Mouse (Mus musculus) thymus, postnatal 14 days (tissue): ENCODE results near the gene Samd13.

Experiments used
- DNase-seq: peaks from one replicate; pipeline ENCODE4 v3.0.0; 2021

The Samd13 gene

DNA sequence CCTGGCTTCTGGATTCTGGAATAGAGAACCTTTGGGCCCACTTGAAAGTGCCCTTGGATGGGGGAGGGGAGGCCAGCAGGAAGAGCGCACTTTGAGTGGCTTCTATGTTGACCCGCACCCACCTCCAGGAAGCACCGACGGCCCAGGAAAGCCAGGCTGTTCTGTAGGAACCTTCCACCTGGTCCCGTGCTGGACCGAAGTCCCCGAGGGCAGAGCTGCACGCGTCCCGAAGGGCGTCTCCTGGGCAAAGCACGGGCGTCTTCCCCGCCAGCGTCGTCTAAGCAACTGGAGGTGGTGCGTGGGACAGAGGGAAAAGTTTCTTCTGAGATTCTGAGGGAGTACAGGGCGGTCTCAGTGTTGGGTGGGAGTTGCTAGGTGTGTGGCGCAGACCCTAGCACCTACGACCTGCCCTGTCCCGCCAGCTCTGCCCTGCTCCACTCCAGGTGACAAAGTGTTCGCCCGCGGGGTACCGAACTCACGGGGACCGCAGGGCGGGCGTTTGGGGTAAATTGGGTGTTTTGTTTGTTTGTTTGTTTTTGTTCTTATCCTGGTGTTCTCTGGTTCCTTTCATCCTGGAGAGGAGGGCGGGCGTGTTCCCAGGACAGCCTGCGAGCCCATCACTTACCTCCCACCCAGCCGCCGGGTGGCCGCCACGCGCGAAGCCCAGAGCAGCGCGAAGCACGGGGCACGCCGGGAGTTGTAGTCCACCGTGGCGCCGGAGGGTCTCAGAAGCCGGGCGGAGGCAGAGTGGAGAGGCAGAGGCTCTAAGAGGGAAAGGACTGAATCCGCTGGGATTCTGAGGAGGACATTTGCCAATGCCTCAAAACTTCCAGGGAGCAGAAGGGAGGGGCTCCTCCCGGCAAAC lies at the start of gene Samd13:
Gene Samd13 (minus strand): TSS at position 782 of the 865 bp plus-strand sequence.
- peak; percentile 77 for DNase-seq

DNA sequence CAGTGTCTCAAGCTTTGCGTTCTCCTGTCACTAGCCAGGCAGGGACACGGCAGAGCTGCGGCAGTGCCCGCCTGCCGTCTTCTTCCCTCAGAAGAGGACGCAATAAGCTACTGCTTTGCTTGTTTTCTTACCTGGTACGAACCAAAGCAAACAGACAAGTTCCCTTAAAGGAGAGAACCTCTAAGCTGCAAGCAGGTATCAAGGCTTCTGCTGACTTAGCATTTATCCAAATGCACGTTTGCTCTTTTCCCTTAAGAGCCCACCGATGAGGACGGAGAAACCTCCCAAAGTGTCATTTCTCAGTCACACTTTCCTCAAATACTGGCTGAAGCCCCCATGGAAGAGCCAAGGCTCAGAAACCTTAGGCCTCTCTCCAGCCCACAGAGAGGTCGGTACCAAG lies 46.1 kb upstream of the Samd13 start:
- DNase-seq, result no peak

DNA sequence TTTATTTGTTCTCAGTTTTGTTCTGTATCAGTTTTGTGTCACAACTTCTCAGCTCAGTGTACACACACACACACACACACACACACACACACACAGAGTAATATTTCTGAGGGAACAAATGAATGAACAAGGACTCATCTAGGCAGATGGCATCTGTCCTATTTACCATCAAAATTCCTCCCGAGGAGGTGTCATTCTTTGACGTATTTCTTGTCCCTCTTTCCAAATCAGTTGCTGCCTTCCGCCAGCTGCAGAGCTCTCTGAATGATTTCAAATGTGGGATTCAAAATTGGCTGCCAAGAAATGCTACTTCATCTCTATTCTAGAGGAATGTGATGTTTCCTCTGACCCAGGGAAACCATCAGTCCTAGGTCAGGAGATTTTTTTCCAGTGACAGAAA lies 37.6 kb upstream of the Samd13 start:
- no peak for DNase-seq

DNA sequence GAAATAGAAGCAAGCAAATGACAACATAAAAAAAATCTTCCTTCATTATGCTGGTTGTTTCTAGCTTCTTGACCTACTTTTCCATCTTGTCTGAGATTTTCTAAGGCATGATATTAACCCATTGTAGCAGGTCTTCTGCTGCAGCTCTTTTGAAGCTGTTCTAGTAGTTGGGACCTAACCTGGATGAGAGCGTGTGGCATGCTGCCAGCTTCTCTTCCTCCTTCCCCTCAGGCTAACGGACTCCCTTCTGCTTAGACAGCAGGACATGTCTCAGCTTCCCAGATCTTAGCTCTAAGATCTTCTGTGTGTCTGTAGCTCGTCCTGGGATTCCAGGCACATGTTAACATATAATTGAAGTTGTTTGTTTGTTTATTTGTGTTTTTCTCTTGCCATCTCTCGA lies 34.3 kb upstream of the Samd13 start:
- DNase-seq, result no peak

DNA sequence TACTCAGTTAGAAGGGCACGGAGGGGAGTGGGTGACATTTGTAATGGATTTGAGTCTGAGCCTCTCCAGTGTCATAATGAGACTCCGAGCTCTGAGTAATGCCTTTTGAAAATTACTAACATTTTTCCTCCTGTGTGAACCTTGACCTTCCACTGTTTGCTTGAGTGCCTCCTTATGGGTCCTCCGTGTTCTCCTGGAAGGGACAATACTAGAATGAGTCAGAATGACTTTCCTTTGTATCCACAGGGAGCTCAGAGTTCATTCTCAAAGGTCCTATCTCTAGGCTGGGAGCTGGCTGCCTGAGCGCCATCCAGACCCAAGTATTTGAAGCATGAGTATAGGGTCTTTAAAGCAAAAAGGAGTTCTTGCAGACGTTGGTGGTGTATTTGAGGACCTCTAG lies 32.9 kb upstream of the Samd13 start:
- no peak for DNase-seq

DNA sequence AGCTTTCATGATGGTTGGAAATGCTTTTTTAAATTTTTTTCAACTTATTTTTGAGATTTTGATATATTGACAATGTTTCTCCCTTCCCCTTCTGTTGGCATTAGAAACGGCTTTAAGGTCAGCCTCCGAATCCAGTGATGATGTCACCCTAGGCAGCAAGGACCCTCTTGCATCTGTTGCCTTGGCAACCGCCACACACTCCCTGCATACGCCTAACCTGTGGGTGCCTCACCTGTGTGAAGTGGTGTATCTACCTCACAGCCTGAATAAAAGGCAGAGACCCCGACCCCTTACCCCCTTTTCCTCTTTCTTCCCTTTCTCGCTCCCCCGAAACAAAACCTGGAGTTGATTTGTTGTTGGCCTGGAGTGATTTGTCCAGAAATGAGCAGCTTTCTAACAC lies 26.9 kb upstream of the Samd13 start:
- no peak for DNase-seq

DNA sequence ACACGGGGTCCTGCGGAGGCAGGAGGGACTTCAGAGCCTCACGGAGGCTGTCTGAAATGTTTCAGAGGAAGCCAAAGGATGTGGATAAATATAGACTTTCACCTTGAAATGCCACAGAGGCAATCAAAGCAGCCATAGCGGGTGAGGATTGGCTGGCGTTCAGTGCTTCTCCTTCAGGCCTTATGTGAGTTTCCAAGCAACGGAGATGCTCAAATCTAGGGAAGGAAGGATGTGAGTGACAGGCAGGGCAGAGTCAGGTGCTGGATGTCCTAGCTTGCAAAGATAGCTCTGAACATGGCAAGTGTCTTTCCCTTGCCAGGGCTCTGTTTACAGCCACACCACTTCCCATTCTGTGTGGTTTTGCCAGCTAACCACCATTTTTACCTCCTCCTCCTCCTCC lies 26.2 kb upstream of the Samd13 start:
- no peak for DNase-seq

DNA sequence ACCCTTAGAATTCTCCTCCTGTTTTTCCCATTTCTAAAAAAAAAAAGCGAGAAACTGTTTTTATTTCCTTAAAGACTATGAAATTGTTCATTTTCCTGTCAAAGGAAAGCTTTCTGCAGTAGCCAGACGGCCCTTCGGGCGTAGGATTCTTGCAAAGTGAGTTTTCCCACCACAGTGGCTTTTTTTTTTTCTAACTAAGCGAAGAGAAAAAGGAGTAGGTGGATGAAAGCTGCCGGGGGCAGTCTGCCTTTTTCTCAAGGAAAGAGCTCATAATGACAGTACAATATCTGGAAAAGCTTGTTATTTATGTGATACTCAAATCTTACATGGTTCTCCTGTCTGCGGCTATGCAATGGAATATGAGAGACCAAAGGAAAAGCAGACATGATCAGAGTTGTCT lies 25.7 kb upstream of the Samd13 start:
- no peak for DNase-seq

DNA sequence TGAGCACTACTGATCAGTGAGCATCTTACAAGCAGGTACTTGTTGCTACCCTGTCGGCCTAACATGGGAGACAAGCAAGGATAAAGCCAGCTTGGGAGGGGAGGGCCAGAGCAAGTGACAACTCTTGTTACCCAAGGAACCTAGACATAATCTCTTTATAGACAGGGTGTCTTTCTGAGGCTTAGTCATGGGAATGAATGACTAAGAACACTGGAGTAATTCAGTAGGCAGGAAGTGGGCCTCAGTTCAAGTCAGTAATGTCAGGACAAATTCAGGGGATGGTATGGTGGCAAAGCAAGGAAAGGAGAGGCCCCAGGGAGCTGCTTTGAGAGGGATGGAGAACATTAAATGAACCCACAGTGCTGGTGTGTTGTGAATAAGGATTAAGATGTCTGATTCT lies 23.7 kb upstream of the Samd13 start:
- no peak for DNase-seq

DNA sequence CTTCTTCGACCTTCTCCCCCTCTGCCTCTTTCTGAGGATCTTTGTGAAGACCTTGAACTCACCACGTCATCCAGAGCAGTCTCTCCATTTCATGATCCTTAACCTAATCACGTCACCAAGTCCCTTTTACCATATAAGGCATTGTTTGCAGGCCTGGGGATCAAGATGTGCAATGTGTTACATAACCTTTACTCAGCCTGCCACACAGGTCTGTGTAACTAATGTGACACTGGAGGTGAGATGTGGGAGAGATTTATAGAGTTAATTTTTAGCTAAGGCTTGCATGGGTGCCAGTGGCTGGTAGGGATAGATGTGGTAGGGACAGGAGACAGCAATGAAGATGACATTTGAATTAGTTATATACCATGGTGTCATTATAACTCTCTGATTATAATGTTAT lies 23.0 kb upstream of the Samd13 start:
- DNase-seq, result no peak

DNA sequence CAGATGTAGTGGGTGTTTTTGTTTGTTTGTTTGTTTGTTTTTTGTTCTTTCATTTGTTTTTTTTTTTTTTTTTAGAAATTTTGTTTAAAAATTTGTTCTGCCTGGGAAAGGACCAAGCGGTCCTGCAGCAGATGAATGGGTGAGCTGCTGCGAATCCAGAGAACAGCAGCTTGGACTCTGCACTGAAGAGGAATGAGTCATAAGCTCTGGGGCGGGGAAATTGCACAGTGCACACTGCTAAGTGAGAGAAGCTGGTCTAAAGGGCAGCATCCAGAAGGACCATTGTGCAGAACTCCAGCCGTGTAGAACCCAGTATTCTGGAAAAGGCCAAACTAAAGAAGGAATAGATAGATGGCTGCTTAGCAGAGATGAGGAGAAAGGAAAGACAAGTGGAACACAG lies 18.7 kb upstream of the Samd13 start:
- no peak for DNase-seq

DNA sequence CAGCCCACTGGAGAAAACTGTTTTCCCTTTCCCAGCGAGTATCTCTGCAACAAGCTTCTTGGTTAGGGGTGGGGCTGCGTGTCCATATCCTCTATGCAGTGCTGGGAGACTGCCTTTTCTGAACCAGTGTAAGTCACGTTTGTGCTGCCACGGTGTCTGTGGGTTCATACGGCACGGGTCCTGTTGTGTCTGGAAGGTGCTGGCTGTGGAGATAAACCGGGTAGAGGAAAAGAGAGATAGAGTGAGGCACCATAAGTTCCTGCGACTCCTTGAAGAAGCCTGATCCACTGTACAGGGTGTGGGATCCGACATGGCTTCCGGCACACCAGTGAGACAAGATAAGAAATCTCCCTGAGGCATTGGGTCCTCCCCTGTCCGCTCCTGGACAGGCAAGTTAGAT lies 14.7 kb upstream of the Samd13 start:
- no peak for DNase-seq

DNA sequence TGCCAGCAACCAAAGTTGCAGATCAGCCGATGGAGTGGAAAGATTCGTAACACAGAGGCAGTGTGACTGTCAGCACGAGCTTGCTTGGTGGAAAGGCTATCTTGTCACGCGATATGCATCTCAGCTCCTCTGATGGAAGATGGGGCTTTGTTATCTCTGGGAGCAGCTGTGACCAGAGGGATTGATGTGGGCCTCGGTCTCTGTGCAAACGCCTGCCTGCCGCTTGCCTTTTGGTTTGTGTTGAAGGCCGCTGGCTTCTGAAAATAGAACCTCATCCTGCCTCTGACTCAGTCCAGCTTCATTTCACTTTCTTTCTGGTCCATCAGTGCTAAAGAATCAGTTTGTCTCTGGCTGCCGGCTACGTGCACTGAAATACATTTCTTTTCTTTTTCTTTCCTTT lies 13.6 kb upstream of the Samd13 start:
- DNase-seq, result no peak

DNA sequence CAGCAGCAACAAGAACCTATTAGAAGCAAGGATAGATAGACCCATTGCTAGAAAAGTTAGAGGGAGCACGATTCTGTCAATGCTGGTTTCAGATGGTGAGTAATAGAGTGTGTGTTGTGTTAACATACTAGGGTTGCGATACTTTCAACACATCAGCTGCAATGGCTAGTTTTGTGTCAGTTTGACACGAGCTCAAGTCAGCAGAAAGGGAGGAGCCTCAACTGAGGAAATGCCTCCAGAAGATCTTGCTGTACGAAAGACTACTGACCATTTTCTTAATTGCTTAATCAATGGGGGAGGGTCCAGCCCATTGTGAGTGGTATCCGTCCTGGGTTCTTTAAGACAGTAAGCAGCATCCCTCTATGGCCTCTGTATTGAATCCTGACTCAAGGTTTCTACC lies 7.2 kb upstream of the Samd13 start:
- DNase-seq, result no peak

DNA sequence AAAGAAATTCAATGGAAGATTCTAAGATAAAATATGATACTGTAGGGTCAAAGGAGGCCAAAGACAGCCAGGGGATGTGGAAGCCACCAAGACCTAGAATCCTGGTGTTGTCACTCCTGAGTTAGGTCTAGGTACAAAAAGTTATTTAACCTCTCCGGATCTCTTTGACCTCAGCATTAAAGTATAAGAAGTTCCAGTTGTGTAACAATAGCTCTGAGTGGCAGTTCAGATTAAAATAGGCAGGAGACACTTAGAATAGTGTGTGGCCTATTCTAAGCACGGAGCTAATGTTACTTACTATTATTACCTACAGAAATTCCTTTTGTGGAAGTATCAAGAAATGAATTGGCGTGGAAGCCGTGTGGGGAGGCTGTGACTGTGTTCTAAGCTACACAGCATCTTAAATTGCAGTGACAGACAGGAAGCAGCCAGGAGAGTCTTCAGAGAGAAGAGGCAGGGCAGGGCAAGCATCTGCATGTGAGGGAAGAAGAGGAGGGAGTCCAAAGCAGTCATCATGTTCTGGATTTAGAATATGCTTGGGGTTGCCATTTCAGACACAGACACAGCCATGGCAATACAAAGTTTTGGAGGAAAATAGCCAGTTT lies 1.8 kb upstream of the Samd13 start:
- DNase-seq, result no peak

DNA sequence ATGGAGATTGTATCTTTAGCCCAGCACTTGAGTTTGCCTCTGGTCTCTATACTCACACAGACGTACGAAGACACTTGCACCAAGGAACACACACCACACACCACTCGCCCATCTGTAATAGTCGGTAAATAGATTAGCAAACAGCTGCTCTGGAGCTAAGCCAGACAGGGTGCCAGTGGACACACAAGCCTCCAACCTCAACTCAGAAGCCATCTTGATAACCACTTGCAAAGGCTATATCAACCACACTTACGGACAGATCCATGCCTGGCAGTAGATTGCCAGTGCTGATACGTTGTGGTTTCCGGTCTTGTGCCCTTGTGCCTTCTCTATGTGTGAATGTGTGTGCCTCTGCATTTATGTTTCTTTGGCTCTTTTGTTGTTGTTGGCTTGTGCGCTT lies 1.0 kb upstream of the Samd13 start:
- no peak for DNase-seq

DNA sequence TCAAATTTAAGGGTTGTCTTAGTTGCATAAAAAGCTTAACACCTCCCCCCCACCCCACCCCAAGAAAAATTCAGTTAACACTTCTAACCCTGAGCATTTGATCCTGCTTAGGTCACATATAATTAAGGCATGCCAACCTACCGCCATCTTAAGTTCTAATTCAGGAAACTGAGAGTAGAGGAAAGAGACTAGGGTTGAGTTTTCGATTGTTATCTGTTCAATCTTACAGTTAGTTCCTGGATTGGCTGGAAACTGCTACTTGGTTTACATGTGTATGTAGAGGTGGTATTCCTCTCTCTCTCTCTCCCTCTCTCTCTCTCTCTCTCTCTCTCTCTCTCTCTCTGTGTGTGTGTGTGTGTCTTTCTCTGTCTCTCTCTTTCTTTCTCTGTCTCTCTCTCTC lies 2.3 kb downstream of the Samd13 start:
- no peak for DNase-seq

DNA sequence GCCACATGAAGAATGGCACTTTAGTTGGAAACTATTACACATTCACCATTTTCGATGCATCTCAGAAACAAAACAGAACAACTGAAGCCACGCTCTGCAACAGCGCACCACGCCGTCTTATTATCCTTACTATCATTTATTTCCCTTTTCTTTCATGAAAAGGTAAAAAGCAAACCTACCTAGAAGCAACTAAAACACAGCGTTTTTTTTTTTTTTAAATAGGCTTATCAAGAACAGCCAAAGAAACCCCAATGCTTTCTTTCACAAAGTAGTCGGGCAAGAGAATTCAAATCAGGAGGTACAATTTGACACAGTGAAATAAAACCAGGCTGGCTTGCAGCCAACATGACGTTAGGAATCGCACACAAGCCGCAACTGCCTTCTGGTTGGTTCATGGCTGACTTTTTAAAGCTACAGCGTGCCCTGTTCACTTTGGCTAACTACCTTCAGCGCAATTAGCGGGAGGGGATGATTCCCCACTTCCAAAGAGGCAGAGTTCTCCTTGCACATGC lies 3.2 kb downstream of the Samd13 start:
- DNase-seq, result peak; percentile 24

DNA sequence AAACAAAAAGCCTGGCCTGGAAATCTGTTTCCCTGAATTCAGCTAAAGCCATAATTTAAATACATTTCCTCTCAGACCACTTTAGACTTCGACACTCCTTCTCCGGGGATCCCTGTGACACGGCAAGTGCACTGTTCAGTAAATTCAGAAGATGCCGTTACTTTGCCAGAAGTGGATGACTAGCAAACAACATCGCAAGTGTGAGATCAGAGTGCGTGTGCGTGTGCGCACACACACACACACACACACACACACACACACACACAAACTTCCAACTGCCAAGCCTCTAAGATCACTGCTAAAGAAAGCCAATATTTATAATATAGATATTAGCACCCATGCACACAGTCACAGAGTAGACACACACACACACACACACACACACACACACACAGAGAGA lies 3.7 kb downstream of the Samd13 start:
- no peak for DNase-seq

DNA sequence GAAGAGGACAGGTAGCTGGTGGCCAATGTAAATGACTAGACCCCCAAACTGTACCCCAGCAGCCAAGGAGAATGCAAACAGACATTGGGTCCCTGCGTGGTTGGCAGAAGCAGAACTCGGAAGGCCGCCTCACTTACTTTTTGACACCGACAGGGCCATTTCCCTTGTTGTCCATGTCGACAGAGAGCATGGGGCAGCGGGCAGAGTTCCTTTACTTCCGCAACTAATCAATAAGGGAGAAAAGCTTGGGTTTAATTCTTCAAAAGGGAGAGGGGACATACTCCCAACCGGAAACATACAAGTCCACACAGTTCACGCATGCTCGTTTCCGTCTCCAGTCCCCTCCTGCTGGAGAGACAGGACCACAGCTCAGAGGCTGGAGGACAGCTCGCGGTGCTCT lies 4.8 kb downstream of the Samd13 start:
- no peak for DNase-seq

DNA sequence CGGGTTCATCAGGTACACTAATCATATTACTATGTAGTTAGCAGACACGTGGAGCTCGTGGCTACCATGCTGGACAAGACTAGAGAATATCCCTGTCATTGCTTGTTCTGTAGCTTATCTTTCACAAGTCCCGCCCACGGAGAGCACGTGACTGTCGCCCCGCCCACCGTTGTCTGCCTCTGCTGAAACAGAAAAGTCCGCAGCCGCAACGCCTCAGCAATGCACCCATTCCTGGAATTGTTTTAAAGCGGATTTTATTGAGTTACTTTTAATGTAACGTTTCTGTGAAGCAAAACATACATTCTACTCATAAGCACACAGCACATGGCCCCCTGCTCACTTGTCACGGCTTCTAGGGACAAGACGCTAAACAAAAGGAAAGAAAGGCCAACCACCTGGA lies 5.7 kb downstream of the Samd13 start:
- no peak for DNase-seq

DNA sequence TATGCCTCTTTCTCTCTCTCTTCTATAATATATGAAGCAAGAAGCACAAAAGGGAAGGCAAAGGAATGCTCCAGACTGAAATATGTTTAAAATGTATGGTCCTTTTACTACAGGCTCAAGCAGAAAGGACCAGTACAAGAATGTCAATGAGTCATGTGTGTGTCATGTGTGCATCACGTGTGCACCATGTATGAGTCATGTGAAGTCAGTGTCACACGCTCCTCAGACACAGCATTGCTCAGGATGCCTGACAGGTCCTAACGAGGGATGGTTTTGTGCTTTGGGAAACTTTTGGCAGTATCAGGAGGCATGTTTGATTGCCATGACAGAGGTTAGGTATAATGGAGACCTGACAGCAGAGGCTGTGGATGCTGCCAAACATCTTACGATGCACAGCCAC lies 9.2 kb downstream of the Samd13 start:
- no peak for DNase-seq

DNA sequence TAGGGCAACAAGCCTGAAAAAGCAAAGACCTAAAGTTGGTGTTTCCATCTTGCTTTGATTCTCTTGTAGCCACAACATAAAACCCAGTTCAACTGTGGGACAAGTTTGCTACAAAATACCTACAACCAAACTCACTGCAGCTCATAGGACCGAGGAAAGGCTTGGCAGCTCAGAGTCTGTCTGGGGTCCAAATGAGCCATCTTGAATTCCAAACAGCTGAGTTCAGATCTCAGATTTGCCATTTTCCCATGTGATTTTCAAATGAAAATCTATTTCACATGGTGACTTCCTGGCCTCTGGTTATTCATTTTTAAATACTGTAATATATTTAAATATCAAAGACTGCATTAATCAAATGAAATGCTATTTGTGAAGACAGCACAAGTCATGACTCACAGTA lies 10.3 kb downstream of the Samd13 start:
- DNase-seq, result no peak

DNA sequence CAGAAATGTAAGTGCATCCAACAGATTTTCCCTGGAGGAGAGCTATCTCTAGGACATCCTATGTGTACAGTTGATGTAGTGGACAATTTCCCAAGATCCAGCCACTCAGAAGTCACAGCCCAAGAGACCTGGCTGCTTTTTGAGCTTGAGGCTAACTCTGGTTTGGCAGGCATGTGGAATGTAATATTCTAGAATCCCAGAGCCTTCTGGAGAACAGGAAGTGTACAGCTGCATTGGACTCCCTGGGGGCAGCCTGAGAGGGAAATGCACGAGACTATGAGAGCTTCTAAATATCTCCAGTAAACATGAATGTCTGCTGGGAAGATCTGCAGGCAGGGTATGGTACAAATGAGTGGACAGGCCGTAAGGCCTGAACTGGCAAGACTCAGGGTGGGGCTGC lies 14.3 kb downstream of the Samd13 start:
- DNase-seq, result no peak

DNA sequence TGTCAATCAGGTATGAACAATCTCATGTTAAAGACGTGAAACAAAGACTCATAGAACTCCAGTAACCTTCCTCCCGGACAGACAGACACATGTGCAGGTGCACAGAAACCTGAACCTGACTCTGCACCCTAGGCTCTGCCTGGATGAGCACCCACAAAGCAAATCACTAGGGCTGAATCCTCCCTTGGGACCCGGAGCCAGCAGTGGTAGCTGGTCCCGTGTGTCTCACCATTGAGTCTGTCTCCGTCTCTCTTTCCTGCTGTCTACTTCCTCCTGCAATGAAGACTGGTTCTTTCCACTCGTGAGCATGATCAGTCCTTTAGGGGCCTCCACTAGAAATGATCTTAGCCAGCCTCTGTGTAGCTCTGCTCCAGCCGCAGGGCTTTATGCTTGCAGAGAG lies 23.5 kb downstream of the Samd13 start:
- no peak for DNase-seq
